Mouse (Mus musculus) forebrain, embryonic 11.5 days (tissue): ENCODE results near the gene Scn3a. TPM values are rescaled to one million over a fixed set of nuclear protein-coding genes. Genes with fewer than 3 reads are reported as not detected.
"Not testable (repeated sequence)": the region's sequence is repeated elsewhere in the genome, so short reads cannot be mapped to it uniquely, and the experiment has no call there.

ENCODE experiments used
- ATAC-seq: fragments of 200-750 bp; cut with Nextera tagmentation; replicated peaks from 2 replicates; pipeline ENCODE4 v1.8.0; 2017; ENCODE audit warnings: moderate TSS enrichment; ENCODE audit not compliant: low FRiP score
- DNase-seq: peaks from one replicate; pipeline ENCODE4 v3.0.0-alpha.2; 2017; ENCODE audit warnings: low spot score
- H3K27ac ChIP-seq: fragments of 300-500 bp; sonication (generic); 2 replicates; pipeline ENCODE4 v1.5.1; 2014; ENCODE audit warnings: low read depth, low read length
- H3K27me3 ChIP-seq: fragments of 300-500 bp; sonication (generic); 2 replicates; pipeline ENCODE4 v1.6.1; 2014; ENCODE audit warnings: mild to moderate bottlenecking, low read length, mixed read lengths; ENCODE audit not compliant: control insufficient read depth, insufficient read depth
- H3K36me3 ChIP-seq: fragments of 300-500 bp; sonication (generic); 2 replicates; pipeline ENCODE4 v1.6.1; 2014; ENCODE audit warnings: mild to moderate bottlenecking, low read length, moderate library complexity, mixed read lengths; ENCODE audit not compliant: control insufficient read depth, insufficient read depth
- H3K4me1 ChIP-seq: fragments of 300-500 bp; sonication (generic); replicated peaks from 2 replicates; pipeline ENCODE4 v1.6.1; 2014; ENCODE audit warnings: low read length, mixed read lengths; ENCODE audit not compliant: control insufficient read depth, insufficient read depth
- H3K4me2 ChIP-seq: fragments of 300-500 bp; sonication (generic); 2 replicates; pipeline ENCODE4 v1.6.1; 2014; ENCODE audit warnings: low read depth, mild to moderate bottlenecking, low read length, moderate library complexity, mixed read lengths; ENCODE audit not compliant: severe bottlenecking
- H3K4me3 ChIP-seq: fragments of 300-500 bp; sonication (generic); 2 replicates; pipeline ENCODE4 v1.5.1; 2014; ENCODE audit warnings: low read depth, low read length
- H3K9ac ChIP-seq: fragments of 300-500 bp; sonication (generic); 2 replicates; pipeline ENCODE4 v1.6.1; 2014; ENCODE audit warnings: low read length
- H3K9me3 ChIP-seq: fragments of 300-500 bp; sonication (generic); 2 replicates; pipeline ENCODE4 v1.6.1; 2016; ENCODE audit warnings: low read length, mixed read lengths; ENCODE audit not compliant: control insufficient read depth
- WGBS: fragments of 180-500 bp; shearing (Covaris S2); extraction: QIAGEN DNeasy Blood & Tissue Kit; methylation state at CpG from one replicate; pipeline ENCODE4 v1.1.7; 2014; 5-methylcytosine and 5-hydroxymethylcytosine counted together
- polyA plus RNA-seq: library from polyadenylated mRNA; unstranded; fragments of >200 nt; fragmentation: Nextera tagmentation; extraction: Ambion mirVana; gene quantifications from 2 replicates; pipeline ENCODE4 v1.2.1, GENCODE M21; 2014

Gene Scn3a
- polyA plus RNA-seq, 1 experiment from 2014 or later: 19.8 TPM

DNA sequence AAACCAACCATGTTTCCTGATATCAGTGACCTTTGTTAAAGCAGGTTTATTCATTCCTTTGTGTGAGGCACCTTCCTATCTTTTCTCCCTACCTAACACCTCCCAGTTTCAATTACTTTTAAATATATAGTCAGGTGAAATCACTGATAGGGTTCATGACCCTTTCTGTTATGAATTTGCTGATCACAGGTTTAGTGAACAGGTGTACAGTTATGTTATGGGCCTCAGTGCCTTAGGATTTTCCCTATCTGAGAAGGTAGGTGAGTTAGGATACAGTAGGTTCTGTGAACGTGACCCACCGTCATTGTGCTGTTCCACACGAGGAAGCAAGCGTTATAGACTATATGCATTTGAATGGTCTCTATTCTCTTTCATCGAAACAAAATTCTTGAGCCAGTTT, 101.7 kb downstream of the Scn3a start:
- no peaks in the 10 kb centered on the region for H3K27me3 ChIP-seq
- ATAC-seq: no peak

DNA sequence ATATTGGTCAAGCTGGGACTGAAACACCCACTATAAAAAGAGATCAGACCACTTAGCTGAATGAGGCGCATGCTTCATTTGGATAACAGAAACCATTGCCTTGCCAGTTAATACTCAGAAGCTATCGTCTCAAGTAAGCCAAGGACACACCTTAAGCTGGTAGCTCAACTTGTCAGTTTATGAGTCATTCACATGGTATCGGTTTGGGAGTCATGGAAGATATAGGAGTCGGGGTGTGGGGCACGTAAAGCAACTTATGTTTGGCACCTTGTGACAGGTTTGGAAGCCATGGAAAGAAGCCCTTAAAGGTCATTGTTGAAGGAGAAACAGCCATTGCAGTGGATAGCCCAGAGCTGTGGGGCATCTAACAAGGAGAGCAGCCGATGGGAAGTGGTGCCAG, 113.7 kb downstream of the Scn3a start:
- Histone ChIP-seq H3K36me3 (no peaks in the 10 kb centered on the region), H3K9me3 (no peaks in the 10 kb centered on the region), H3K9ac (no peak overlapping the region), H3K27ac (no peak overlapping the region), H3K4me2 (no peak overlapping the region), H3K4me3 (no peak overlapping the region), H3K4me1 (no peaks in the 10 kb centered on the region), H3K27me3 (no peaks in the 10 kb centered on the region)
- no peak for DNase-seq
- 94% methylated on average over 6 of the region's 6 CpGs for WGBS
- ATAC-seq: no peak

More for the DNA sequence above, 101.7 kb downstream of the Scn3a start:
- WGBS: 94% methylated on average over 5 of the region's 5 CpGs
- Histone ChIP-seq H3K4me3 (no peak overlapping the region), H3K9me3 (no peaks in the 10 kb centered on the region), H3K9ac (no peak overlapping the region), H3K27ac (no peak overlapping the region), H3K4me2 (no peak overlapping the region), H3K4me1 (no peaks in the 10 kb centered on the region), H3K36me3 (no peaks in the 10 kb centered on the region)
- no peak for DNase-seq

DNA sequence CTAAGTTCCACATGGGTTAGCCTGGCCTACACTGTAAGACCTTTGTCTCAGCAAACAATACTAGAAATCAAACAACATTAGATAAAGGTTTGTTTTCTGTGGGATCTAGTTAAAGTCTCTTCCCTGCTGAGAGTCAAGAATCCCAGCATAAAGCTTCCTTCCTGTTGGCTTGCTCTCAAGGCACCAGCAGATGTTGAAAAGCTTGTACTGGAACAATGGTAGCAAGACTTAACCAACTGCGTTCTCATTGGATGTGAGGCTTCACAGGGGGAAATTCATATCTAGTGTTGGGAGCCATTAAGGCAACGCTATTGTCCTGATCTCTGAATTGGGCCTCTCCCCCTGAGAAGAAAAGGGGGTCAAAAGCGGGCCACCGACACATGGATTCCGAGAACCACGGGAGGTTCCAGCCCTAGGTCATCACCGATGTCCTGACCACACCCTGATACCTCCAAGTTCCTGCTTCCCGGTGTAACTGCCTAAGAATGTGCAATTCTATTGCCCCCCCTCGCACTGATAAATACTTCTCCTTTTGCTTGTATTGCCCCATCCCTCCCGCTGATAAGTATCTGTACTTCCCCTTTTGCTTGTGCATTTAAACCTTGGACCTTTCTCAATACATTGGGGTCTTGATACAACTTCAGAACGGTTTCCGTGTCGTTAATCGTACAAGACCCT, 115.9 kb downstream of the Scn3a start:
- H3K27me3 ChIP-seq, H3K4me2 ChIP-seq, DNase-seq, H3K36me3 ChIP-seq, H3K27ac ChIP-seq, H3K9ac ChIP-seq, ATAC-seq, H3K4me1 ChIP-seq, H3K9me3 ChIP-seq, H3K4me3 ChIP-seq: not testable (repeated sequence)
- WGBS: 88% methylated on average over 13 of the region's 14 CpGs

DNA sequence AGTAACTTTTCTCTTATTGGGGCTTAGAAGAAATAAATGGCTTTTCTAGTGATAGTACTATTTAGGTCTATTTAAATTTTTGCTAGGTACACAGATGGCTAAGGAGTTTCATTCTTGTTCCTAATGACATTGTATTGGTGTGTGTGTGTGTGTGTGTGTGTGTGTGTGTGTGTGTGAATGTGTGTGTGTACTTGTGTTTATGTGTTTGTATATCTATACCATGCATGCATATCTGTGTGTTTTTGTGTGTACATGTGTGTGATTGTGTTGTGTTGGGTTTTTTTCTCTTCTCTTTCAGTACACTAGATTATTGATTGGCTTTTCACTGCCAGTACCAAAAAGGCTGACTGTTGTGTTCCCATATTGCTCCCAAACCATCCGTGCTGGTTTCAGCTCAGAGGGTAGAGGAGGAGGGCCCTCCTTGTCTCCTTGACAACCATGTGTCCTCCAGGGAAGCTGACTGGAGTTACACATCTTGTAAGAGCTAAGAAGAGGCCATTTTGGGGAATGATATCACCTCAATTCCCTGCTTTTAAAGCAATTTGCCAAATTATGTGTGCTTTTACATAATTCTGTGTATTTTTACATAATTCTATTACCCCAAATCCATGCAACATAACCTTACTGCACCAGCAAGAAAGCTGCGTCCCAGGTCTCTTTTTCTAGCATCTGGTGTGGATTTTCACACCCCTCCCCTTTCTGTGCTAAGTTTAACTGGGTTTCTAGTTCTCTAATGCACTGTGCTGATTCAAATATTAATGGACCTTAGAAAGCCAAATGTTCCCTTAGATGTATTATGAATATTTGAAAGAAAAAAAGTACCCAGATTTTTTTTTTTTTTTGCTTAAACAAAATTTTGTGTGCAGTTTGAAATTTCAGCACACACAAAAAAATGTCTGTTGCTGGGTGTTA, 116.7 kb downstream of the Scn3a start:
- Histone ChIP-seq H3K36me3 (no peaks in the 10 kb centered on the region), H3K4me1 (no peaks in the 10 kb centered on the region), H3K9ac (no peak overlapping the region), H3K4me2 (no peak overlapping the region), H3K27me3 (no peaks in the 10 kb centered on the region), H3K4me3 (no peak overlapping the region), H3K9me3 (no peaks in the 10 kb centered on the region), H3K27ac (no peak overlapping the region)
- WGBS: 56% methylated on average over 2 of the region's 2 CpGs
- ATAC-seq (no peak), DNase-seq (no peak)

DNA sequence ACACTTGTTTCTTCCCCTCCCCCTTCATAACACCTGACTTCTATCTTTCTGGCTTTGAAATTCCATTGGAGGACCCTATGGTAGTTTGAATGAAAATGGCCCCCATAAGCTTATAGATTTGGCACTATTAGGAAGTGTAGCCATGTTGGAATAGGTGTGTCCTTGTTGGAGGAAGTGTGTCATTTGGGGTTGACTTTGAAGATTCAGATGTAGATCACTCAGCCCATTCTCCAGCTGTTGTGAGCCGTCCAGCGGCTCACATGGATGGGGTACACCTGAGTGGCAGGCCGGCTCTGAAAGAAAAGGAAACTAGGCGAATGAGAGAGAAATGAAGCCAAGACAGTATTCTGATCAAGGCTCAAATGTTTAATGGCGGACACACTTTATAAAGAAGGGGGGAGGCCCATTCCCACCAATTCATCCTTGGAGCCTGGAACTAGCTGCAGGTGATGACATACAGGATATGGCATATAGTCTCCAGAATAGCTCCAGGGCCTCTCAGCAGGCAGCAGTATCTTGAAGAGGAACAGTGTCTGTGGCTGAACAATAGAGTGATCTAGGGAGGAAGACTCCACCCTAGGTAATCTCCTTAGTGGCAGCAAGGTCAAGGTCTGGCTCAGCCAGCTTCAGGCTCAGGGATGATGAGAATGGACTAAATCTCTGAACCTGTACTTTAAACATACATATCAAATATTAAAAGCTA, 118.2 kb downstream of the Scn3a start:
- no peak overlapping the region for H3K4me2 ChIP-seq
- no peak overlapping the region for H3K4me3 ChIP-seq
- no peak overlapping the region for H3K27ac ChIP-seq
- no peak for DNase-seq
- no peaks in the 10 kb centered on the region for H3K27me3 ChIP-seq
- 93% methylated on average over 5 of the region's 5 CpGs for WGBS
- ATAC-seq: no peak
- no peaks in the 10 kb centered on the region for H3K36me3 ChIP-seq
- H3K4me1 ChIP-seq: no peaks in the 10 kb centered on the region
- no peak overlapping the region for H3K9ac ChIP-seq
- H3K9me3 ChIP-seq: no peaks in the 10 kb centered on the region

DNA sequence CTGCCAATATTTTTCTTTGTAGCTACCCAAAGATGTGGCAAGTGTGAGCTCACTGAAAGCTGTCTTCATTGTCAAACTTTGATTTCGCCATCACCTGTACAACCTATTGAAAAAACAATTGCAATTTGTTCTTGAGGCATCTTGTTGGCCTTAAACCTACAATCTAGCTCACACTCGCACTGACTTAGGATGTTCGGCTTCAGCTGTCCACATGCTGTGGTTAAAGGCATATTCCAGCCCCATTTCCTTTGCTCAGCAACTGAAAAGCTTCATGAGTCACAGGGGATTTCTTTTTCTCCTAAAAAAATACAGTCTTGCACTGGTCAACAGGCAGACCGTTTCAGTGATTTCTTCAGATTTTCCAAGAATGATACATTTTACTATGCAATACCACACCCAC, 124.3 kb downstream of the Scn3a start:
- no peak for DNase-seq
- Histone ChIP-seq H3K27ac (no peak overlapping the region), H3K4me3 (no peak overlapping the region), H3K36me3 (no peaks in the 10 kb centered on the region), H3K4me1 (no peaks in the 10 kb centered on the region), H3K9ac (no peak overlapping the region), H3K4me2 (no peak overlapping the region), H3K27me3 (no peaks in the 10 kb centered on the region), H3K9me3 (no peaks in the 10 kb centered on the region)
- 88% methylated on average over 4 of the region's 4 CpGs for WGBS
- no peak for ATAC-seq

DNA sequence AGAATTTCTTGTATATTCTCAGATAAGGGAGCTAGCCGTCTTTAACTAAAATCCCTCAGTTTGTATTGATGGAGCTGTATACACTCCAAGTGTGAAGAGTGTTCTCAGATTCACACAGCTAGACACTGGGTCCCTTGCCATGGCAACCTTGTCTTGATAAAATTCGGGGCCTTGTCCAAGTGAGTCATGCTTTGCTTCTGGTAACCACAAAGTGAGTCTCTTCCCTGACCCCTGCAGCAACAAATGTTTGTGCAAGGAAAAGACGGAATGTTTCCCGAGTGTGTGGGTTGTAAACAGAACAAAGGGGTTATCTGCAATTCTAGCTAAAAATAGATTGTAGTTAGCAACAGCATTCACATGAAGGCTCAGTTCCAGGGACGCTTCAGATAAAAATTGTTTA, 125.9 kb downstream of the Scn3a start:
- H3K9me3 ChIP-seq: no peaks in the 10 kb centered on the region
- no peak overlapping the region for H3K4me3 ChIP-seq
- H3K4me2 ChIP-seq: no peak overlapping the region
- no peaks in the 10 kb centered on the region for H3K36me3 ChIP-seq
- ATAC-seq: no peak
- WGBS: 83% methylated on average over 5 of the region's 5 CpGs
- H3K4me1 ChIP-seq: no peaks in the 10 kb centered on the region
- H3K27me3 ChIP-seq: no peaks in the 10 kb centered on the region
- H3K9ac ChIP-seq: no peak overlapping the region
- H3K27ac ChIP-seq: no peak overlapping the region
- no peak for DNase-seq

DNA sequence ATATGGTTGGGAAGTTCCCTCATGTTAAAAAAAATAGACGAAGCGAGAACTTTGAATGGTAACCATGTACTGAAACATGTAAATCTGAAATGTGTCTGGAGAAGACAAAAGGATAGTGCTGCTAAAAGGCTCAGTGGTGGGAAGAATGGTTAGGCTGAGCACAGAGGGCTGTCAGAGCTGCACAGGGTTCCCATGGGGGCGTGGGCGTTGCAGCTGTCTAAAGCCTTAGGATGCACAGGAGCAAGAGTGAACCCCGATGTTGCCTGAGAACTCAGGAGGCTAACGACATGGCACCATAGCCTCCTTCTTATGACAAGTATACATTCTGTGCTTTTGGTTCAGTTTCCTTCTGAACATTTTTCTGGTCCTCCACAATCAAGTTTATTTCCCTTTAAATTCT, 126.3 kb downstream of the Scn3a start:
- no peaks in the 10 kb centered on the region for H3K36me3 ChIP-seq
- 84% methylated on average over 6 of the region's 6 CpGs for WGBS
- no peak for ATAC-seq
- no peak overlapping the region for H3K9ac ChIP-seq
- no peaks in the 10 kb centered on the region for H3K9me3 ChIP-seq
- H3K27me3 ChIP-seq: no peaks in the 10 kb centered on the region
- no peak overlapping the region for H3K4me3 ChIP-seq
- H3K4me2 ChIP-seq: no peak overlapping the region
- no peaks in the 10 kb centered on the region for H3K4me1 ChIP-seq
- no peak for DNase-seq
- no peak overlapping the region for H3K27ac ChIP-seq
